Mouse (Mus musculus) heart, postnatal 0 days (tissue): ENCODE data around the gene Snx9. TPM values are rescaled to one million over a fixed set of nuclear protein-coding genes. Genes with fewer than 3 reads are reported as not detected.
A peak's percentile ranks its signal among the peaks of the same experiment; 100 is the strongest.

ENCODE experiments used
- ATAC-seq: fragments of 200-750 bp; cut with Nextera tagmentation; 2 replicates; pipeline ENCODE4 v1.8.0; 2017; ENCODE audit warnings: low read depth, moderate number of reproducible peaks, moderate library complexity; ENCODE audit not compliant: insufficient read depth
- DNase-seq: peaks from one replicate; pipeline ENCODE4 v3.0.0-alpha.2; 2016; ENCODE audit warnings: low spot score
- H3K27ac ChIP-seq: fragments of 300-500 bp; sonication (generic); 2 replicates; pipeline ENCODE4 v1.5.1; 2014; ENCODE audit warnings: low read depth, mild to moderate bottlenecking
- H3K27me3 ChIP-seq: fragments of 300-500 bp; sonication (generic); 2 replicates; pipeline ENCODE4 v1.6.1; 2014; ENCODE audit warnings: low read length, mixed read lengths; ENCODE audit not compliant: control insufficient read depth, insufficient read depth
- H3K36me3 ChIP-seq: fragments of 300-500 bp; sonication (generic); replicated peaks from 2 replicates; pipeline ENCODE4 v1.6.1; 2014; ENCODE audit warnings: low read length, mixed read lengths; ENCODE audit not compliant: control insufficient read depth, insufficient read depth
- H3K4me1 ChIP-seq: fragments of 300-500 bp; sonication (generic); 2 replicates; pipeline ENCODE4 v1.6.1; 2014; ENCODE audit warnings: antibody characterized with exemption; ENCODE audit not compliant: control insufficient read depth, insufficient read depth
- H3K4me2 ChIP-seq: fragments of 300-500 bp; sonication (generic); 2 replicates; pipeline ENCODE4 v1.6.1; 2014; ENCODE audit warnings: low read depth, mild to moderate bottlenecking, low read length, moderate library complexity
- H3K4me3 ChIP-seq: fragments of 300-500 bp; sonication (generic); 2 replicates; pipeline ENCODE4 v1.5.1; 2014; ENCODE audit warnings: low read depth, low read length
- H3K9ac ChIP-seq: fragments of 300-500 bp; sonication (generic); replicated peaks from 2 replicates; pipeline ENCODE4 v1.6.1; 2014; ENCODE audit warnings: low read depth, low read length, mixed read lengths
- H3K9me3 ChIP-seq: fragments of 300-500 bp; sonication (generic); replicated peaks from 2 replicates; pipeline ENCODE4 v1.6.1; 2016; ENCODE audit warnings: low read length; ENCODE audit not compliant: control insufficient read depth
- CTCF ChIP-seq: IDR thresholded peaks from 2 replicates; pipeline ENCODE4 v1.5.1; 2016; ENCODE audit warnings: antibody characterized with exemption, control low read depth, low read depth
- EP300 ChIP-seq: IDR thresholded peaks from 2 replicates; pipeline ENCODE4 v1.6.1; 2016; ENCODE audit warnings: antibody characterized with exemption, low read depth
- WGBS: fragments of 180-500 bp; shearing (Covaris S2); extraction: QIAGEN DNeasy Blood & Tissue Kit; methylation state at CpG from one replicate; pipeline ENCODE4 v1.1.7; 2014; 5-methylcytosine and 5-hydroxymethylcytosine counted together
- polyA plus RNA-seq: library from polyadenylated mRNA; unstranded; fragments of >200 nt; fragmentation: Nextera tagmentation; extraction: Ambion mirVana; gene quantifications from 2 replicates; pipeline ENCODE4 v1.2.1, GENCODE M21; 2015
- total RNA-seq: library from RNA; depleted of rRNA; stranded (reverse); fragments of >200 nt; gene quantifications from 2 replicates; pipeline ENCODE4 v1.2.3, GENCODE M21; 2014; ENCODE audit warnings: low replicate concordance; rRNA removed

Gene Snx9
- total and polyA plus RNA-seq, 2 experiments from 2014 or later = 16.0 to 21.0 TPM

DNA sequence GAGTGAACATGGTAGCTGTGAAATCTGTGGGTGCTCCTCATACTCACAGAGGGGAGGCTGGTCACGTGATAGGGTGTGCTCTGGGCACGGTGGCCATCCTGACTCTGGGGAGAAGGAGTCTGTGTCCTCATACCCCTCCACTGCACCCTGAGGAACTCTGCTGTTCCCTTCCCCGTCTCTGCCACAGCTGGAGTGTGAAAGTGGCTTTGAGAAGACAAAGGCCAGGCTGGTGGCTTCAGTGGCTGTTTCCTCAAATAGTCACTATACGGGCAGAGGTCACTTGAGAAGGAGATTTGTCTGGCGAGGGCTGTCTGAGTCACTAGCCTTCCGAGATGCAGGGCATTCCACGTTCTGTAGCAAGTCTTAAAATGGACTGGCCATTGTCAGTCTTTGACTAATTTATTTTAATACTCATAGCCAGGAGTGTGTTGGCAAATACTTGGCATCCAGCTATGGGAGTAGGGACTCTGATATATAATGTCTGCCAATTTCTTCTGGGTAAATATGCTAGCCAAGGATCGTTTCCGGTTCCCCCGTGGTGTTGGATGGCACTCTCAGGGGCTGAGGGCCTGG is 137.5 kb downstream of the Snx9 start:
- no peak for ATAC-seq
- Histone ChIP-seq H3K27ac (peak overlapping the region; percentile 77), H3K4me1 (peaks cover 62% of the 10 kb centered on the region), H3K36me3 (no peaks in the 10 kb centered on the region), H3K27me3 (no peaks in the 10 kb centered on the region), H3K9me3 (no peaks in the 10 kb centered on the region), H3K9ac (peak overlapping the region; percentile 24; the same call in 1 of the 2 replicates), H3K4me3 (no peak overlapping the region), H3K4me2 (peak overlapping the region; percentile 20; the same call in 1 of the 2 replicates)
- WGBS = 29% methylated on average over 10 of the region's 10 CpGs
- no peak for TF ChIP-seq CTCF
- TF ChIP-seq EP300 = no peak
- DNase-seq = no peak

DNA sequence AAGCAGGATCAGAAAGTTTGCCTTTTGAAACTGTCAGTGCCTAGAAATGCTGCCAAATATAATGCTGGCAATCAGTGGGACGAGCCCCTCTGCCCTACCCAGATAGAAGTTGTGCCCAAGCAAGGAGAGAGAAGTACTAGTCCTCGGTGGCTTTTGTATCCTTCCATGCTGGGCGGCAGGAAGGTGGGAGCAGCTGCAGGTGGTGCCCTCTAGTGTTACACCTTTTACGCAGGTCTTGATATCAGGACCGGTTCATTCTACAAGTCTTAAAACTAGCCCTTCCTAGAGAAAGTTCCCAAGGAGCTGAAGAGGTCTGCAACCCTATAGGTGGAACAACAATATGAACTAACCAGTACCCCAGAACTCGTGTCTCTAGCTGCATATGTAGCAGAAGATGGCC is 139.7 kb downstream of the Snx9 start:
- WGBS = 51% methylated on average over 6 of the region's 6 CpGs
- H3K9ac ChIP-seq = no peak overlapping the region
- no peak overlapping the region for H3K4me2 ChIP-seq
- DNase-seq (no peak), ATAC-seq (no peak)
- H3K4me3 ChIP-seq = no peak overlapping the region
- H3K9me3 ChIP-seq = no peaks in the 10 kb centered on the region
- H3K4me1 ChIP-seq = peaks cover 65% of the 10 kb centered on the region
- no peak for TF ChIP-seq EP300
- TF ChIP-seq CTCF = peak; percentile 50
- H3K36me3 ChIP-seq = no peaks in the 10 kb centered on the region
- H3K27me3 ChIP-seq = no peaks in the 10 kb centered on the region
- H3K27ac ChIP-seq = no peak overlapping the region

Other genes starting within 250 kb of the Snx9 start
- 14.7 and 15.9 TPM in 2 replicates for gene Synj2, start 100.0 kb downstream of the Snx9 start, total RNA-seq
- 4.1 and 4.8 TPM in 2 replicates for gene Synj2, start 100.0 kb downstream of the Snx9 start, polyA plus RNA-seq
- gene Serac1, start 238.4 kb downstream of the Snx9 start, total RNA-seq = 4.2 and 6.8 TPM in 2 replicates
- gene Serac1, start 238.4 kb downstream of the Snx9 start, polyA plus RNA-seq = 4.2 and 5.5 TPM in 2 replicates
- 23.2 and 43.4 TPM in 2 replicates for gene Gtf2h5, start 238.5 kb downstream of the Snx9 start, total RNA-seq
- gene Gtf2h5, start 238.5 kb downstream of the Snx9 start, polyA plus RNA-seq = 167 and 169 TPM in 2 replicates